Mouse (Mus musculus): ENCODE data around the gene Map2. TPM values are rescaled to one million over a fixed set of nuclear protein-coding genes. Genes with fewer than 3 reads are reported as not detected.

Map2 gene
- polyA plus RNA-seq, 1 experiment from 2014 or later, result 0.66 TPM

DNA sequence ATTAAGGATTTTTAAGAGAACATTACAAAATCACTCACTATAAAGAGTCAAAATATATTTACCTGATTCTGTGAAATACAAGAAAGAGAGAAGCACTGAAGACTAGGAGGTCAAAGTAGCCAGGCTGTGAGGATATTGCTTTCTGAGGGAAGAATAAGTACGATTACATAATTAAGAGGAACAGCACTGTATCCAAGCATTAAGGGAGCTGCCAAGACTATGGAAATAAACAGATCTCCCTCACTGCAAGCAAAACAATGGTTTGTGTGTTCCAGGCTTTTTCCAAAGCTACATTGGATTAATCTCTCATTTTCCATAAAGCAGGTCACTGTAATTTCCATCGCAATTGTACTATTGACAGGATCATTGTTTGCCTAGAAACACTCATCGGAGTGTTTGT lies 307.7 kb downstream of the Map2 start:
- H3K36me3 ChIP-seq (replicated peaks; ENCODE audit: insufficient read depth, low read length), result no peaks in the 10 kb centered on the region
- H3K9me3 ChIP-seq (ENCODE audit: low read length), result no peaks in the 10 kb centered on the region; the same call in 1 of the 2 replicates
- WGBS (ENCODE audit: insufficient replicate concordance), result 81% methylated on average over 3 of the region's 3 CpGs
- H3K27me3 ChIP-seq (ENCODE audit: insufficient read depth, low read length), result no peaks in the 10 kb centered on the region
- H3K9ac ChIP-seq (replicated peaks), result no peak overlapping the region
- no peak for ATAC-seq
- no peak overlapping the region for H3K4me3 ChIP-seq (ENCODE audit: low read depth, low read length)
- no peaks in the 10 kb centered on the region for H3K4me1 ChIP-seq (ENCODE audit: insufficient read depth)
- no peak for TF ChIP-seq EP300 (IDR thresholded peaks at IDR 0.05; ENCODE audit: low read depth)
- no peak for TF ChIP-seq CTCF (IDR thresholded peaks at IDR 0.05; ENCODE audit: low read depth)
- no peak for DNase-seq
- H3K4me2 ChIP-seq (ENCODE audit: low read depth, low read length), result no peak overlapping the region
- H3K27ac ChIP-seq (ENCODE audit: low read depth), result no peak overlapping the region

Other genes with a start within 250 kb of the Map2 start
- gene Crygf, start 248.8 kb upstream of the Map2 start, polyA plus RNA-seq (2015; fragmentation: Nextera tagmentation; extraction: Ambion mirVana), result not detected in 2 replicates